Mouse (Mus musculus) stomach, postnatal 0 days (tissue): ENCODE data around the gene Trnau1ap.
"Not testable (repeated sequence)": the region's sequence is repeated elsewhere in the genome, so short reads cannot be mapped to it uniquely, and the experiment has no call there.

Experiments used
- CTCF ChIP-seq: IDR thresholded peaks from 2 replicates; pipeline ENCODE4 v1.5.1; 2016; ENCODE audit warnings: antibody characterized with exemption, low read depth, mild to moderate bottlenecking, moderate library complexity
- EP300 ChIP-seq: optimal IDR thresholded peaks from 2 replicates; pipeline ENCODE3; 2016; ENCODE audit warnings: antibody characterized with exemption

DNA sequence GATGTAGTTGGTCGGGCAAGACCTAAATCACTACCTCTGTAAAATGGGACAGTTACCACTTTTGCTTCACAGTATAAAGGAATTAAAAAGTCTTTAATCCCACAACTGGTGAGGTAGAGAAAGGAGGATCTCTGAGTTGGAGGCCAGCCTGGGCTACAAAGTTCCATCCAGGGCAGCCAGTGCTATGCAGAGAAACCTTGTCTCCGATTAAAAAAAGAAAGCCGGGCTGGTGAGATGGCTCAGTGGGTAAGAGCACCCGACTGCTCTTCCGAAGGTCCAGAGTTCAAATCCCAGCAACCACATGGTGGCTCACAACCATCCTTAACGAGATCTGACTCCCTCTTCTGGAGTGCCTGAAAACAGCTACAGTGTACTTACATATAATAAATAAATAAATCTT lies 25.9 kb downstream of the Trnau1ap start:
- TF ChIP-seq EP300: not testable (repeated sequence)
- TF ChIP-seq CTCF: 0 out of 2 replicates have a peak, but pooled peaks have one; percentile 15
